Mouse (Mus musculus) CH12.LX (cell line): Measurements from ENCODE around the gene Prr29. TPM values are rescaled to one million over a fixed set of nuclear protein-coding genes. Genes with fewer than 3 reads are reported as not detected.

Source experiments
- DNase-seq: peaks from one replicate; pipeline ENCODE4 v3.0.0-alpha.2; 2013; ENCODE audit errors: extremely low read depth
- H3K27ac ChIP-seq: 2 replicates; pipeline ENCODE4 v1.5.1; 2012; ENCODE audit warnings: low read depth, mild to moderate bottlenecking, control low read depth, moderate library complexity; ENCODE audit not compliant: insufficient read depth
- H3K27me3 ChIP-seq: replicated peaks from 2 replicates; pipeline ENCODE3; 2012; ENCODE audit warnings: inconsistent platforms
- H3K36me3 ChIP-seq, 2 experiments: replicated peaks in 1 of 2; 2 replicates each; pipeline versions ENCODE3 to v1.6.1; 2012; ENCODE audit warnings: inconsistent platforms in 1 of 2, low read length in 1 of 2, mild to moderate bottlenecking in 1 of 2, mixed read lengths in 1 of 2, moderate library complexity in 1 of 2; ENCODE audit not compliant: control insufficient read depth in 1 of 2, insufficient read depth in 1 of 2
- H3K4me1 ChIP-seq, 2 experiments: 2 replicates each; pipeline ENCODE4 v1.6.1; 2012; ENCODE audit warnings: inconsistent platforms in 1 of 2, moderate library complexity in 1 of 2; ENCODE audit not compliant: insufficient read depth in 2 of 2, control insufficient read depth in 1 of 2
- H3K4me2 ChIP-seq: 2 replicates; pipeline ENCODE4 v1.6.1; 2012; ENCODE audit warnings: low read depth, mild to moderate bottlenecking, control low read depth; ENCODE audit not compliant: poor library complexity, insufficient read depth, severe bottlenecking
- H3K4me3 ChIP-seq, 3 experiments: fragments of 150-350 bp in 1 of 3; sonication (generic) in 1 of 3; replicated peaks in 1 of 3; 2 replicates each; pipeline versions ENCODE3 to v1.5.1; 2011 to 2012; ENCODE audit warnings: low read depth in 2 of 3, low read length in 2 of 3, mild to moderate bottlenecking in 2 of 3, moderate library complexity in 2 of 3, control low read depth in 1 of 3, improper control_type of control experiment in 1 of 3, inconsistent platforms in 1 of 3, mixed read lengths in 1 of 3; ENCODE audit not compliant: poor library complexity in 1 of 3
- H3K79me2 ChIP-seq: replicated peaks from 2 replicates; pipeline ENCODE4 v1.6.1; 2012; ENCODE audit warnings: mild to moderate bottlenecking, moderate library complexity; ENCODE audit not compliant: control insufficient read depth, poor library complexity, insufficient read depth, severe bottlenecking; ENCODE audit errors: extremely low read depth
- H3K9ac ChIP-seq: 2 replicates; pipeline ENCODE4 v1.6.1; 2012; ENCODE audit warnings: low read depth, mild to moderate bottlenecking, control low read depth, moderate library complexity; ENCODE audit not compliant: insufficient read depth
- H3K9me3 ChIP-seq: replicated peaks from 2 replicates; pipeline ENCODE3; 2012; ENCODE audit warnings: low read length, inconsistent platforms, mixed read lengths
- CHD2 ChIP-seq: IDR thresholded peaks from 2 replicates; pipeline ENCODE4 v1.6.1; 2011; ENCODE audit warnings: low read length, improper control_type of control experiment
- E2F4 ChIP-seq: IDR thresholded peaks from 2 replicates; pipeline ENCODE4 v1.6.1; 2011; ENCODE audit warnings: low read depth, low read length, improper control_type of control experiment; ENCODE audit not compliant: insufficient replicate concordance
- EP300 ChIP-seq: IDR thresholded peaks from 2 replicates; pipeline ENCODE4 v1.6.1; 2011; ENCODE audit warnings: low read length, improper control_type of control experiment
- GABPA ChIP-seq: IDR thresholded peaks from 2 replicates; pipeline ENCODE4 v1.6.1; 2012; ENCODE audit warnings: low read depth, low read length, improper control_type of control experiment, inconsistent platforms; ENCODE audit not compliant: insufficient replicate concordance
- JUN ChIP-seq: IDR thresholded peaks from 2 replicates; pipeline ENCODE4 v1.6.1; 2011; ENCODE audit warnings: low read depth, mild to moderate bottlenecking, low read length, improper control_type of control experiment, moderate library complexity; ENCODE audit not compliant: insufficient read depth
- JUND ChIP-seq: conservative IDR thresholded peaks from 2 replicates; pipeline ENCODE4 v1.6.1; 2011; ENCODE audit warnings: low read depth, low read length, improper control_type of control experiment
- KAT2A ChIP-seq: IDR thresholded peaks from 2 replicates; pipeline ENCODE4 v1.6.1; 2012; ENCODE audit warnings: low read length, improper control_type of control experiment, inconsistent platforms; ENCODE audit not compliant: insufficient replicate concordance
- MAZ ChIP-seq: IDR thresholded peaks from 2 replicates; pipeline ENCODE4 v1.6.1; 2012; ENCODE audit warnings: low read depth, mild to moderate bottlenecking, inconsistent platforms, low read length, improper control_type of control experiment, moderate library complexity
- NELFE ChIP-seq: IDR thresholded peaks from 2 replicates; pipeline ENCODE4 v1.6.1; 2011; ENCODE audit warnings: low read depth, low read length, improper control_type of control experiment
- NRF1 ChIP-seq: IDR thresholded peaks from 2 replicates; pipeline ENCODE4 v1.6.1; 2014; ENCODE audit warnings: low read depth, mild to moderate bottlenecking, inconsistent platforms, low read length, improper control_type of control experiment, moderate library complexity
- PAX5 ChIP-seq: IDR thresholded peaks from 2 replicates; pipeline ENCODE4 v1.6.1; 2012; ENCODE audit warnings: low read length, inconsistent platforms, mixed read lengths
- POLR2A ChIP-seq: IDR thresholded peaks from 2 replicates; pipeline ENCODE4 v1.6.1; 2011; ENCODE audit warnings: low read depth, mild to moderate bottlenecking, improper control_type of control experiment, low read length
- POLR2AphosphoS2 ChIP-seq: IDR thresholded peaks from 2 replicates; pipeline ENCODE4 v1.6.1; 2011; ENCODE audit warnings: low read depth, low read length, improper control_type of control experiment
- RAD21 ChIP-seq: IDR thresholded peaks from 2 replicates; pipeline ENCODE4 v1.6.1; 2011; ENCODE audit warnings: low read depth, mild to moderate bottlenecking, low read length, improper control_type of control experiment, moderate library complexity
- RCOR1 ChIP-seq: conservative IDR thresholded peaks from 2 replicates; pipeline ENCODE4 v1.6.1; 2012; ENCODE audit warnings: low read depth, mild to moderate bottlenecking, inconsistent platforms, low read length, improper control_type of control experiment
- SIN3A ChIP-seq: IDR thresholded peaks from 2 replicates; pipeline ENCODE4 v1.6.1; 2012; ENCODE audit warnings: low read length, improper control_type of control experiment, inconsistent platforms
- USF1 ChIP-seq: IDR thresholded peaks from 2 replicates; pipeline ENCODE4 v1.6.1; 2014; ENCODE audit warnings: low read depth, mild to moderate bottlenecking, inconsistent platforms, low read length, improper control_type of control experiment
- USF2 ChIP-seq: conservative IDR thresholded peaks from 2 replicates; pipeline ENCODE4 v1.6.1; 2011; ENCODE audit warnings: low read depth, low read length, improper control_type of control experiment
- ZKSCAN1 ChIP-seq: IDR thresholded peaks from 2 replicates; pipeline ENCODE4 v1.6.1; 2012; ENCODE audit warnings: low read depth, inconsistent platforms, low read length, improper control_type of control experiment, borderline replicate concordance
- ZMIZ1 ChIP-seq: IDR thresholded peaks from 2 replicates; pipeline ENCODE4 v1.6.1; 2012; ENCODE audit warnings: low read depth, mild to moderate bottlenecking, inconsistent platforms, low read length, improper control_type of control experiment
- ZNF384 ChIP-seq: IDR thresholded peaks from 2 replicates; pipeline ENCODE4 v1.6.1; 2012; ENCODE audit warnings: low read depth, low read length, improper control_type of control experiment, inconsistent platforms
- dilution Hi-C: fragments of 300-500 bp; cut with MboI; formaldehyde crosslinking; loops from 2 replicates; pipeline ENCODE4 v1.14.3; 2020; ENCODE audit warnings: low sequenced_read_pairs; ENCODE audit not compliant: extremely low pct_unique_long_range_greater_than_20kb, extremely low pct_ligation_motif_present
- in situ Hi-C: fragments of 300-500 bp; cut with MboI; formaldehyde crosslinking; loops from 3 replicates; pipeline ENCODE4 v1.14.3; 2019; ENCODE audit warnings: low sequenced_read_pairs, low pct_ligation_motif_present, low pct_unique_long_range_greater_than_20kb, mixed read lengths
- polyA plus RNA-seq: library from polyadenylated mRNA; unstranded; fragments of >175 nt; gene quantifications from 2 replicates; pipeline ENCODE4 v1.2.1, GENCODE M21; 2012; ENCODE audit warnings: low read depth; ENCODE audit not compliant: insufficient read length
- total RNA-seq, 2 experiments: library from RNA; depleted of rRNA; stranded (reverse); fragments of 300-350 nt in 1 of 2; fragments of >200 nt in 1 of 2; gene quantifications; 2 replicates each; pipeline ENCODE4 v1.2.3; 2012 to 2014

Prr29 gene
- total and polyA plus RNA-seq, 3 experiments: 0.17 to 0.21 TPM; not detected in 1

DNA sequence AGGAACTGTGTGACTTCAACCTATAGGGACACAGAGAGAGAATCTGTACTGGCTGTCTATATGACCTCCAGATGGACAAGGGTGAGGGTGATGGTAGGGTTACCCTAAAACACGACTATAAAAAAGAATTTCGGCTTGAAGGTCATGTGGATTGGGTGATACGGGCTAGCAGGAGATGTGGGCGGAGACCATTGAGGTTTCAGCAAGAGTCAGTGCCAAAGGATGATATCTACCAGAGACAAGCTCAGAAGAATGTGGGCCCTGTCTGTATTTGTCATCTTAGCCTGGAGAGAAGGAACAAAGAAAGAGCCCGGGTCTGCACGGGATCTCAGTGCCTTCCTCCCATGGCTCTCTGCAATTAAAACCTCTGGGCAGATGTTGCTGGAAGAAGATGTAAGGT lies 15.5 kb upstream of the Prr29 start:
- Histone ChIP-seq H3K4me2 (no peak overlapping the region), H3K27ac (no peak overlapping the region), H3K79me2 (no peaks in the 10 kb centered on the region), H3K9ac (no peak overlapping the region), H3K9me3 (peaks cover 8% of the 10 kb centered on the region), H3K4me3 (no peak overlapping the region), H3K27me3 (peaks cover 86% of the 10 kb centered on the region), H3K36me3 (no peaks in the 10 kb centered on the region), H3K4me1 (peaks cover 5 to 6% of the 10 kb centered on the region in 2 experiments; a peak in 2 of 4 replicates)
- in situ Hi-C loops (no loop called here), dilution Hi-C loops (no loop called here)
- no peak for DNase-seq
- TF ChIP-seq USF1: no peak
- no peak for TF ChIP-seq MAZ
- no peak for TF ChIP-seq EP300
- no peak for TF ChIP-seq NELFE
- no peak for TF ChIP-seq CHD2
- no peak for TF ChIP-seq NRF1
- TF ChIP-seq JUN: no peak
- TF ChIP-seq RCOR1: no peak
- TF ChIP-seq KAT2A: no peak
- no peak for TF ChIP-seq JUND
- TF ChIP-seq USF2: no peak
- no peak for TF ChIP-seq SIN3A

GRCm38 (mm10) chr11:106350853-106351252 lies 14.4 kb upstream of the Prr29 start:
- dilution Hi-C loops: no loop called here
- peaks cover 86% of the 10 kb centered on the region for H3K27me3 ChIP-seq

More at GRCm38 (mm10) chr11:106350853-106351252, 14.4 kb upstream of the Prr29 start:
- Histone ChIP-seq H3K79me2 (no peaks in the 10 kb centered on the region), H3K27ac (no peak overlapping the region), H3K9me3 (peaks cover 3% of the 10 kb centered on the region), H3K36me3 (no peaks in the 10 kb centered on the region), H3K4me2 (no peak overlapping the region), H3K4me1 (peaks cover 10 to 11% of the 10 kb centered on the region in 2 experiments; a peak in 3 of 4 replicates)
- in situ Hi-C loops: no loop called here
- TF ChIP-seq JUND (no peak), ZKSCAN1 (no peak), RAD21 (no peak), GABPA (no peak), NRF1 (no peak), E2F4 (no peak), ZMIZ1 (no peak), POLR2A (no peak), POLR2AphosphoS2 (no peak), PAX5 (no peak), ZNF384 (no peak)
- TF ChIP-seq, all 38 proteins: peak for 0
- no peak for DNase-seq
- Histone ChIP-seq H3K9ac (no peak overlapping the region), H3K4me3 (no peak overlapping the region)
